Mouse (Mus musculus): Measurements from ENCODE around the gene Gm13276.
"Not testable (repeated sequence)": the region's sequence is repeated elsewhere in the genome, so short reads cannot be mapped to it uniquely, and the experiment has no call there.

DNA sequence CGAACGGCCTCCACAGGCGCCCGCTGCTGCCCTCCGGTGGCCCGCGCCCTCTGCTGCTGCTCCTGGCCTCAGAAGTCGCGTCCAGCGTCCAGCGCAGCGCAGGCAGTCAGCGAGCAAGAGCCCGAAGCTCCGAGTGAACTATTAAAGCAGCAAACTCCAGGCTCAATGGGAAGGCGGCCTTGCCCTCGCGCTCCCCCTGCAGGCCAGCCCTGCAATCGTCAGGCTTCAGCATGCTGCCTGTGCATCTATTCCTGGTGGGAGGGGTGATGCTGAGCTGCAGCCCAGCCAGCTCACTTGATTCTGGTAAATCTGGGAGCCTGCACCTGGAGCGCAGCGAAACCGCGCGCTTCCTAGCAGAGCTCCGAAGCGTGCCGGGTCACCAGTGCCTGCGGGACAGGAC, 2.9 kb downstream of the Gm13276 start, which contains the start of gene Gm13277:
- peak; percentile 53 for TF ChIP-seq CTCF (IDR thresholded peaks at IDR 0.05; ENCODE audit: low read depth, low read length)
- not testable (repeated sequence) for TF ChIP-seq POLR2A (IDR thresholded peaks at IDR 0.05; ENCODE audit: extremely low read depth, insufficient read depth, low read length)
